Mouse (Mus musculus) cerebellum, adult (tissue): ENCODE data around the gene Angptl8.
A peak's percentile ranks its signal among the peaks of the same experiment; 100 is the strongest.
"Not testable (repeated sequence)": the region's sequence is repeated elsewhere in the genome, so short reads cannot be mapped to it uniquely, and the experiment has no call there.

Source experiments
- ATAC-seq: cut with Nextera tagmentation; 2 replicates; pipeline ENCODE4 v1.9.2; 2017; ENCODE audit warnings: mild to moderate bottlenecking, moderate library complexity, mixed read lengths; ENCODE audit not compliant: insufficient number of reproducible peaks, low FRiP score, low TSS enrichment

The Angptl8 gene

DNA sequence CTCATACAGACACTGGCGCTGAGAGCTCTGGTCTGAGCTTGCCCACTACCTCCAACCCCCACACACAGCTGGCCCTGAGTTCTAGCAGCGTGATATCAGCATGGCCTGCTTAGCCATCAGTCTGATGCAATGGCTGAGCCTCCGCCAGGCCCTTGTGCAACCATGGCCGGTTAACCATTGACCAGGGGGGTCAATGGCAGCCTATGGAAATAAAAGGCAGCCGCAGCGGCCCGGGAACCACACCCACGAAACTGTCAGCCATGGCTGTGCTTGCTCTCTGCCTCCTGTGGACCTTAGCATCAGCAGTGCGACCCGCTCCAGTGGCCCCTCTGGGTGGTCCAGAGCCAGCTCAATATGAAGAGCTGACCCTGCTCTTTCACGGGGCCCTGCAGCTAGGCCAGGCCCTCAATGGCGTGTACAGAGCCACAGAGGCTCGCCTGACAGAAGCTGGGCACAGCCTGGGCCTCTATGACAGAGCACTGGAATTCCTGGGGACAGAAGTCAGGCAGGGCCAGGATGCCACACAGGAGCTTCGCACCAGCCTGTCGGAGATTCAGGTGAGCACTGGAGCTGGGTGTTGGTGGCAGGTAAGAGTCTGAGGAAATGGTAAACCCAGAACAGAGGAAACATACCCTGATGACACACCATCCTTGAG, at the start of gene Angptl8:
TSS of gene Angptl8 (plus strand) at position 253 of the 655 bp plus-strand sequence.
- no peak for ATAC-seq

DNA sequence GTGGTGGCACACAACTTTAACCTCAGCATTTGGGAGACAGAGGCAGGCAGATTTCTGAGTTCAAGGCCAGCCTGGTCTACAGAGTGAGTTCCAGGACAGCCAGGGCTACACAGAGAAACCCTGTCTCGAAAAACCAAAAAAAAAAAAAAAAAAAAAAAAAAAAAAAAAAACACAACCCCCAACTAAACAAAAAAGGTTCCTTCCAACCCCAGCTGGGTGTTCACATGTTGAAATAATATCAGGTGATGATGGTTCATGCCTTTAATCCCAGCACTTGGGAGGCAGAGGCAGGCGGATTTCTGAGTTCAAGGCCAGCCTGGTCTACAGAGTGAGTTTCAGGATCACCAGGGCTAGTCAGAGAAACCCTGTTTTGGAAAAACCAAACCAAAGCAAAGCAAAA, 49.0 kb upstream of the Angptl8 start:
- not testable (repeated sequence) for ATAC-seq

- 0 out of 2 replicates have a peak, but pooled peaks have one; percentile 45 for ATAC-seq
Measured at GRCm38 (mm10) chr9:21786906-21787305, 48.4 kb upstream of the Angptl8 start.

DNA sequence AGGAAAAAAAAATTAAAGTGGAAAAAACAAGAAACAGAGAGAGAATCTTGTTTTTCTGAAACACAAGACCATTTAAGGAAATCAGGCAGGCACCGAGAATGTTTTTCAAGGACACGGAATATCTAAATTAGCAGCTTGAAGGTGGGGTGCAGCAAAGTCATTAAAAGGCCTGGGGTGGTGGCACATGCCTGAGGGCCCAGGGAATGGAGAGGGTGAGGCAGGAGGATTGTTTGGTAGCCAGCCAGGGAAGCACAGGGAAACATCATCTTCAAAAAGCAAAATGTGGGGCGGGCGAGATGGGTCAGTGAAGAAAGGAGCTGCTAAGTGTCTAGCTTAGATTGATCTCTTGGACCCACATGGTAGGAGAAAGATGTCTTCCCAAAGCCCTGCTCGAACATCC, 47.7 kb upstream of the Angptl8 start:
- no peak for ATAC-seq

DNA sequence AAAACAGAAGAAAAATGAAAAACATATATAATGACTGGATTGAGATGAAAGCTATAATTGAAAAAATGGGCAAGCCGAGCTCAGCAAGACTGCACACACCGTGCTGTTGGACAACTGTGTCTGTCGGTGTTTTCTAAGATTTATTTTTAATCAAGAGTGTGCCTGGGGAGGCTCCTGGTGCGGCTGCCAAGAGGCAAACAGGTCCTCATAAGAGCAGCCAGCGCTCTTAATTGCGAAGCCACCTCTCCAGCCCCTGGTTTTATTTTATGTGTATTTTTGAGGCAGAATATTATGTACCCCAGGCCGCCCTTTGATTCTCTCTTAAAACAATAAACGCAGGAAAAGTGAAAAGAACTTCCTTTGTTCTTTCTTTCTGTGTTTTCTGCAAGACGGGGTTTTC, 47.1 kb upstream of the Angptl8 start:
- ATAC-seq, result no peak

GRCm38 (mm10) chr9:21791861-21792260, 43.4 kb upstream of the Angptl8 start:
- no peak for ATAC-seq

GRCm38 (mm10) chr9:21792644-21793043, 42.7 kb upstream of the Angptl8 start:
- no peak for ATAC-seq

- ATAC-seq, result not testable (repeated sequence)
Measured at GRCm38 (mm10) chr9:21793507-21793906, 41.8 kb upstream of the Angptl8 start.

GRCm38 (mm10) chr9:21794344-21794834, 40.9 kb upstream of the Angptl8 start:
- no peak for ATAC-seq

DNA sequence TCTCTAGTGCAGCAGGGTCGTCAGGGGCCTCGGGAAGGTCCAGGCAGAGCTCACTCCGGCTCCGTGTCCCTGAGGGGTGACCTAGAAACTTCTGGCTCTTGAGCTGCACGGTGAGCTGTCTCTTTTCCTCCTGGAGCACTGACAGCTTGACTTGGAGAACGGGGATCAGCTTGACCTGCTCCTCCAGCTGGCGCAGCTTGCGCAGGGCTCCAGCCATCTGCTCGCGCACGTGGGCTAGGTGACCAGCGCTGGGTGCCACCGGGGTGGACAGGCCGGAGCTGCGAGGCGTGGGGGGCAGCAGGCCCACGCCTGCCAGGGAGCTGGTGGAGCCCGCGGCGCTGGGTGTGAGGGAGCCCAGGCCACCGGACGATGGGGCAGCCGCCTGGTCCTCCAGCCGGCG, 40.4 kb upstream of the Angptl8 start:
- ATAC-seq, result peak; percentile 57

GRCm38 (mm10) chr9:21795579-21795978, 39.7 kb upstream of the Angptl8 start:
- no peak for ATAC-seq

GRCm38 (mm10) chr9:21796259-21796658, 39.1 kb upstream of the Angptl8 start:
- no peak for ATAC-seq

GRCm38 (mm10) chr9:21796919-21797318, 38.4 kb upstream of the Angptl8 start:
- no peak for ATAC-seq

- ATAC-seq, result no peak
Measured at GRCm38 (mm10) chr9:21797921-21798344, 37.4 kb upstream of the Angptl8 start.

DNA sequence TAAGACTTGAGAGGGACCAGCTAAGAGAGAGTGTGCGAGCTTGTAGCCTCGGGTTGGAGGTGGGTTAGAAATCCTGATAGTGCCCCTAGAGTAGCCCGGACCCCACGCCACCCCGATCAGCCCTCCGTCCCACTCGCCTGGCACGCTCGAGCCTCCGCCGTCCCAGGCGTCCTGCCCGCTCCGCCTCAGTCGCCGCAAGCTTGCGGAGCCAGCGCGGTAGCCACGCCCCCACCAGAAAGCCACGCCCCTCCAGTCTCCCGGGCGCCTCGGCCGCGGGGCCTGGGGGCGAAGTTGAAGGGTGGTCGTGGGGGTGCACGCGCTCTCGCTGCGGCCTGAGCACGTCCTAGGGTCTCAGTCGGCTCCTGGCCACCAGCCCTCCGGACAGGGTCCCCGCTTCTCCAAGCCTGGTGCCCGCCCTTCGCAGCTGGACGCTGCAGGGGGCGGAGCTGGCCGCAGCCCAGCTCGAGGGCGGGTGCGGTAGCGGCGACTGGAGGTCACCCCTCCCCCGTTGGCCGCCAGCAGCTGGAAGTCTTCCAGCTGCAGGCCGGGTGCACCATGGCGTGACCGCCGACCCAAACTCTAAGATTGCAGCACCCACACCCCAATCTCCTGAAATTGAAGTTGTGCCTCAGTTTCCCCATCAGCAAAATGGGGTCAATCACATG, 36.8 kb upstream of the Angptl8 start, which contains the start of gene Kank2:
TSS of gene Kank2 (minus strand) at position 400 of the 665 bp plus-strand sequence.
- ATAC-seq, result no peak

- no peak for ATAC-seq
Measured at GRCm38 (mm10) chr9:21799010-21799350, 36.3 kb upstream of the Angptl8 start.

GRCm38 (mm10) chr9:21801121-21801520, 34.2 kb upstream of the Angptl8 start:
- no peak for ATAC-seq

- ATAC-seq, result no peak
Measured at GRCm38 (mm10) chr9:21801591-21801990, 33.7 kb upstream of the Angptl8 start.

- ATAC-seq, result peak; percentile 82
Measured at GRCm38 (mm10) chr9:21803986-21804644, 31.2 kb upstream of the Angptl8 start.

GRCm38 (mm10) chr9:21806363-21806762, 28.9 kb upstream of the Angptl8 start:
- no peak for ATAC-seq

DNA sequence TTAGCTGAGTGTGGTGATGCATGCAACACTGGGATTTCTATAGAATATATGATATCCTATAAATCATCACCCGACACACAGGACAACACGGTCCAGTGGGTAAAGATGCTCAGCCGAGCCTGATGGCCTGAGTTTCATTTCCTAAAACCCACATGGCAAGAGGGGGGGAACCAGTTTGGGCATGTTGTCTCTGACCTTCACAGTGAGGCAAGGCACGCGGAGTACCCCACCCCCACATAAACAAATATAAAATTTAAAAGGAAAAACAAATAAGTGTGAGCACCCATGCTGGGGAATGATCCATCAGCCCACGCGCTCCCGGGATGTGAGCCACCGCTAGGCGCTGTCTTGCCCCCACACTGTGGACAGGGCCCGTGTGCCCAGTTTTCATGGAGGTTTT, 28.3 kb upstream of the Angptl8 start:
- ATAC-seq, result no peak
